In genomic region chr6:119385668-119386067, GRCm38 (mm10) we compare ENCODE assay signal across 25 mouse cellular contexts. TPM values are rescaled to one million over a fixed set of nuclear protein-coding genes. Genes with fewer than 3 reads are reported as not detected.
A peak's percentile ranks its signal among the peaks of the same experiment; 100 is the strongest.
DNase-seq lines count a peak whose midpoint lies in the region; ATAC-seq and TF ChIP-seq lines count a peak whose summit lies in the region.
"Had no signal": no experiment of that assay in that cellular context is flagged by ENCODE, and none has a peak within 500 bp of the region (broad histone marks: within the 10 kb centered on the region; RNA-seq: fewer than 3 reads in every experiment).

No protein-coding gene starts in this region.

- no peak for ATAC-seq in kidney, postnatal 0 days (replicated peaks; ENCODE audit: low FRiP score, low read depth)
- no peak for ATAC-seq in midbrain, postnatal 0 days (ENCODE audit: low FRiP score)
- ATAC-seq in midbrain, embryonic 15.5 days (replicated peaks): no peak
- no peak for ATAC-seq in intestine, postnatal 0 days
- ATAC-seq: forebrain, embryonic 13.5 days had no signal

- peak; percentile 17; the same call in 1 of the 2 replicates for TF ChIP-seq CTCF in kidney, postnatal 0 days (IDR thresholded peaks at IDR 0.05; ENCODE audit: low read depth)
- peak; percentile 21; the same call in 1 of the 2 replicates for TF ChIP-seq CTCF in midbrain, postnatal 0 days (IDR thresholded peaks at IDR 0.05)
- peak; percentile 48 for TF ChIP-seq CTCF in intestine, postnatal 0 days (IDR thresholded peaks at IDR 0.05; ENCODE audit: low read depth)

- DNase-seq in kidney, postnatal 0 days (ENCODE audit: low spot score): no peak
- no peak for DNase-seq in kidney, adult 9 months
- no peak for DNase-seq in midbrain, postnatal 0 days (ENCODE audit: low spot score)
- no peak for DNase-seq in frontal cortex, postnatal 36 days (ENCODE audit: low spot score in 2 of 2)
- DNase-seq in thymus, postnatal 10 days (ENCODE audit: low spot score in 2 of 2): no peak
- DNase-seq: adrenal gland, adult 2 months; cerebellum, adult 11-12 months; cerebellum, postnatal 14 days; gastrocnemius, adult 2 months; kidney, adult 11 months; kidney, postnatal 10 days; layer of hippocampus, postnatal 36 days; lung, postnatal 10 days; thymus, postnatal 25 days had no signal

- H3K36me3 ChIP-seq in kidney, postnatal 0 days (ENCODE audit: insufficient read depth, low read length): no peaks in the 10 kb centered on the region
- H3K36me3 ChIP-seq in midbrain, postnatal 0 days (ENCODE audit: insufficient read depth, low read length): no peaks in the 10 kb centered on the region
- no peaks in the 10 kb centered on the region for H3K36me3 ChIP-seq in midbrain, embryonic 15.5 days (replicated peaks)
- H3K36me3 ChIP-seq in intestine, postnatal 0 days (ENCODE audit: control insufficient read depth, insufficient read depth): no peaks in the 10 kb centered on the region
- H3K36me3 ChIP-seq: embryonic facial prominence, embryonic 13.5 days; hindbrain, embryonic 15.5 days had no signal

- H3K27ac ChIP-seq in kidney, postnatal 0 days: no peak overlapping the region
- no peak overlapping the region for H3K27ac ChIP-seq in midbrain, postnatal 0 days (ENCODE audit: low read depth, low read length)
- no peak overlapping the region for H3K27ac ChIP-seq in midbrain, embryonic 15.5 days
- H3K27ac ChIP-seq in intestine, postnatal 0 days (ENCODE audit: low read depth, low read length): no peak overlapping the region; the same call in 1 of the 2 replicates
- H3K27ac ChIP-seq: embryonic facial prominence, embryonic 13.5 days; forebrain, embryonic 13.5 days; hindbrain, embryonic 15.5 days; midbrain, embryonic 12.5 days had no signal

- no peaks in the 10 kb centered on the region for H3K27me3 ChIP-seq in kidney, postnatal 0 days (ENCODE audit: insufficient read depth, low read length)
- no peaks in the 10 kb centered on the region for H3K27me3 ChIP-seq in midbrain, postnatal 0 days (ENCODE audit: insufficient read depth, low read length)
- H3K27me3 ChIP-seq in midbrain, embryonic 15.5 days (replicated peaks): no peaks in the 10 kb centered on the region
- no peaks in the 10 kb centered on the region for H3K27me3 ChIP-seq in intestine, postnatal 0 days (replicated peaks; ENCODE audit: control insufficient read depth, insufficient read depth, low read length)
- H3K27me3 ChIP-seq: embryonic facial prominence, embryonic 13.5 days; forebrain, embryonic 13.5 days; hindbrain, embryonic 15.5 days; midbrain, embryonic 12.5 days had no signal

- no peaks in the 10 kb centered on the region for H3K9me3 ChIP-seq in kidney, postnatal 0 days (replicated peaks; ENCODE audit: low read length)
- no peaks in the 10 kb centered on the region for H3K9me3 ChIP-seq in midbrain, postnatal 0 days (ENCODE audit: low read length)
- H3K9me3 ChIP-seq in midbrain, embryonic 15.5 days: no peaks in the 10 kb centered on the region
- no peaks in the 10 kb centered on the region for H3K9me3 ChIP-seq in intestine, postnatal 0 days (ENCODE audit: control insufficient read depth)
- H3K9me3 ChIP-seq: embryonic facial prominence, embryonic 13.5 days; forebrain, embryonic 13.5 days; hindbrain, embryonic 15.5 days; midbrain, embryonic 12.5 days had no signal

- 91% methylated on average over 1 of the region's 1 CpGs for WGBS in kidney, postnatal 0 days
- 97% methylated on average over 1 of the region's 1 CpGs for WGBS in midbrain, postnatal 0 days
- 94% methylated on average over 1 of the region's 1 CpGs for WGBS in midbrain, embryonic 15.5 days
- WGBS in intestine, postnatal 0 days: 58% methylated on average over 1 of the region's 1 CpGs

- H3K9ac ChIP-seq in kidney, postnatal 0 days (ENCODE audit: low read depth, low read length): no peak overlapping the region
- no peak overlapping the region for H3K9ac ChIP-seq in midbrain, postnatal 0 days (replicated peaks; ENCODE audit: low read length, poor library complexity, severe bottlenecking)
- H3K9ac ChIP-seq in midbrain, embryonic 15.5 days: no peak overlapping the region
- no peak overlapping the region for H3K9ac ChIP-seq in intestine, postnatal 0 days (ENCODE audit: low read depth, low read length)
- H3K9ac ChIP-seq: embryonic facial prominence, embryonic 13.5 days; forebrain, embryonic 13.5 days; hindbrain, embryonic 15.5 days; midbrain, embryonic 12.5 days had no signal

- H3K4me1 ChIP-seq in kidney, postnatal 0 days (replicated peaks; ENCODE audit: insufficient read depth, low read length): peaks cover 8% of the 10 kb centered on the region; the same call in 1 of the 2 replicates
- peaks cover 11% of the 10 kb centered on the region; the same call in 1 of the 2 replicates for H3K4me1 ChIP-seq in midbrain, postnatal 0 days (ENCODE audit: insufficient read depth, low read length)
- H3K4me1 ChIP-seq in midbrain, embryonic 15.5 days: peaks cover 33% of the 10 kb centered on the region
- H3K4me1 ChIP-seq in intestine, postnatal 0 days (replicated peaks; ENCODE audit: control insufficient read depth, insufficient read depth, low read length): 0 out of 2 replicates have a peak, but pooled peaks cover 6% of the 10 kb centered on the region

- H3K4me3 ChIP-seq in kidney, postnatal 0 days (replicated peaks; ENCODE audit: low read depth, low read length): no peak overlapping the region
- H3K4me3 ChIP-seq in midbrain, postnatal 0 days (ENCODE audit: low read depth, low read length): no peak overlapping the region
- no peak overlapping the region for H3K4me3 ChIP-seq in midbrain, embryonic 15.5 days
- H3K4me3 ChIP-seq in intestine, postnatal 0 days (ENCODE audit: low read depth, low read length): no peak overlapping the region
- H3K4me3 ChIP-seq: embryonic facial prominence, embryonic 13.5 days; erythroblast, embryonic 14.5 days; forebrain, embryonic 13.5 days; gastrocnemius, adult 2 months; hindbrain, embryonic 15.5 days; midbrain, embryonic 12.5 days had no signal

- H3K4me2 ChIP-seq in kidney, postnatal 0 days (ENCODE audit: low read length): no peak overlapping the region
- no peak overlapping the region for H3K4me2 ChIP-seq in midbrain, postnatal 0 days (ENCODE audit: low read depth, low read length, poor library complexity, severe bottlenecking)
- no peak overlapping the region for H3K4me2 ChIP-seq in midbrain, embryonic 15.5 days
- peak overlapping the region; percentile 61 for H3K4me2 ChIP-seq in intestine, postnatal 0 days (replicated peaks; ENCODE audit: low read depth)
- H3K4me2 ChIP-seq: embryonic facial prominence, embryonic 13.5 days; forebrain, embryonic 13.5 days; hindbrain, embryonic 15.5 days; midbrain, embryonic 12.5 days had no signal

RNA-seq across cellular contexts. Expression of gene Adipor2, which starts 31.8 kb away (rescaled TPM):
- 43.3 and 47.3 TPM in 2 replicates for polyA plus RNA-seq in kidney, postnatal 0 days (2015; fragmentation: Nextera tagmentation; extraction: Ambion mirVana)
- total RNA-seq in midbrain, postnatal 0 days (2014; rRNA removed): 39.0 and 42.5 TPM in 2 replicates
- polyA plus RNA-seq in midbrain, postnatal 0 days (2015; fragmentation: Nextera tagmentation; extraction: Ambion mirVana): 25.3 and 26.6 TPM in 2 replicates
- polyA plus RNA-seq in midbrain, embryonic 15.5 days (2015; fragmentation: Nextera tagmentation; extraction: Ambion mirVana): 39.2 and 39.3 TPM in 2 replicates
- 106 and 124 TPM in 2 replicates for polyA plus RNA-seq in intestine, postnatal 0 days (2015; fragmentation: Nextera tagmentation; extraction: Ambion mirVana)

RNA-seq across cellular contexts. Expression of gene Lrtm2, which starts 55.1 kb away (rescaled TPM):
- 0.23 and 0.25 TPM in 2 replicates for polyA plus RNA-seq in kidney, postnatal 0 days (2015; fragmentation: Nextera tagmentation; extraction: Ambion mirVana)
- 32.2 and 40.4 TPM in 2 replicates for total RNA-seq in midbrain, postnatal 0 days (2014; rRNA removed)
- polyA plus RNA-seq in midbrain, postnatal 0 days (2015; fragmentation: Nextera tagmentation; extraction: Ambion mirVana): 21.1 and 24.3 TPM in 2 replicates
- 10.6 and 12.7 TPM in 2 replicates for polyA plus RNA-seq in midbrain, embryonic 15.5 days (2015; fragmentation: Nextera tagmentation; extraction: Ambion mirVana)
- 0.04 TPM in 2 replicates for polyA plus RNA-seq in intestine, postnatal 0 days (2015; fragmentation: Nextera tagmentation; extraction: Ambion mirVana)
- total RNA-seq: megakaryocyte, adult 5-6 weeks had no signal
- polyA plus RNA-seq: adrenal gland, adult 2 months; C2C12; embryonic facial prominence, embryonic 13.5 days; erythroblast, embryonic 14.5 days; limb, embryonic 11.5 days; liver, embryonic 16.5 days had no signal
